Mouse (Mus musculus): ENCODE measurements around the gene Lpar2. TPM values are rescaled to one million over a fixed set of nuclear protein-coding genes. Genes with fewer than 3 reads are reported as not detected.

Gene Lpar2
- polyA plus RNA-seq (2015; fragmentation: Nextera tagmentation; extraction: Ambion mirVana): 0.57 and 0.61 TPM in 2 replicates

- H3K4me2 ChIP-seq: peak within 1 kb of the TSS; percentile 91
- no peaks in the 10 kb centered on the region for H3K27me3 ChIP-seq
- WGBS: 3% methylated on average over 32 of the region's 35 CpGs
- peak within 1 kb of the TSS; percentile 58 for H3K4me3 ChIP-seq
- H3K9me3 ChIP-seq: no peaks in the 10 kb centered on the region
- peak; percentile 81 for ATAC-seq (ENCODE audit: borderline replicate concordance, extremely low read depth, low FRiP score, low TSS enrichment)
- peaks cover 2% of the 10 kb centered on the region; the same call in 1 of the 2 replicates for H3K36me3 ChIP-seq
- H3K9ac ChIP-seq: peak within 1 kb of the TSS; percentile 52
- H3K27ac ChIP-seq: peak within 1 kb of the TSS; percentile 70
- peaks cover 12% of the 10 kb centered on the region for H3K4me1 ChIP-seq
Measured at GRCm38 (mm10) chr8:69822386-69823191, at the start of gene Lpar2. Gene Lpar2 (plus strand): TSS chr8:69822429.

DNA sequence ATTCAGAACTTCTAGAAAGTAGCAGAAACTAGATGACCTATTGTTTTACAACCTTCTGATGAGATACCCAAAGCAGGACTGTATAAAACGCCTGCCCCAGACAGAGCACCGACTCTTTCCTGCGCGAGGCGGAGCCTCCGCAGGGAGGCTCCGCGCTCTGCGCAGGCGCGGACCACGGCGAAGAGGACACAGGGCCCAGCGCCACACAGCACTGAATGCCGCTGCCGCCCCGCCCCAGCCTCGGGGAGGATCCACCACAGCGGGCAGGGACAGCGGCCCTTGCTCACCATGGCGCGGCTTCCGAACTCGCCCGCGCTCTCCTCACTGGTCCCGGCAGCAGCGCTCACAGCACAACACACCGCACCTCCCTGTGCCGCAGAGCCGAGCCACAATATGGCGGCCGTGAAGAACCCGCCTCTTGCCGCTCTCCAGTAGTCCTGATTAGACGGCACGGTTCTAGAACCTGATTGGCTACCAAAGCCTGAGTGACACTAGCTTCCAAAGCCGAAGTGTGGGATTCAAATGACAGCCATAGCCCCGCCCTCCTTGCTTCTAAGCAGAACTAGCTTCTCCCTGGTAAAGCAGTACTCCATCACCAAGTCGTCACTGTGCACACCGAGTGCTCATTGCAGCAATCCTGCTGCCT is 47.6 kb upstream of the Lpar2 start, which contains the start of gene Gm20422:
TSS of gene Gm20422 (minus strand) at position 384 of the 646 bp plus-strand sequence.
- Histone ChIP-seq H3K9ac (peak within 1 kb of the TSS; percentile 98), H3K27ac (peak within 1 kb of the TSS; percentile 100), H3K36me3 (peaks cover 9% of the 10 kb centered on the region; the same call in 1 of the 2 replicates), H3K4me1 (peaks cover 9% of the 10 kb centered on the region; the same call in 1 of the 2 replicates), H3K4me2 (peak within 1 kb of the TSS; percentile 63), H3K27me3 (no peaks in the 10 kb centered on the region), H3K4me3 (peak within 1 kb of the TSS; percentile 90), H3K9me3 (no peaks in the 10 kb centered on the region)
- ATAC-seq (ENCODE audit: borderline replicate concordance, extremely low read depth, low FRiP score, low TSS enrichment): peak; percentile 100
- WGBS: under 1% methylated on average over 37 of the region's 41 CpGs

DNA sequence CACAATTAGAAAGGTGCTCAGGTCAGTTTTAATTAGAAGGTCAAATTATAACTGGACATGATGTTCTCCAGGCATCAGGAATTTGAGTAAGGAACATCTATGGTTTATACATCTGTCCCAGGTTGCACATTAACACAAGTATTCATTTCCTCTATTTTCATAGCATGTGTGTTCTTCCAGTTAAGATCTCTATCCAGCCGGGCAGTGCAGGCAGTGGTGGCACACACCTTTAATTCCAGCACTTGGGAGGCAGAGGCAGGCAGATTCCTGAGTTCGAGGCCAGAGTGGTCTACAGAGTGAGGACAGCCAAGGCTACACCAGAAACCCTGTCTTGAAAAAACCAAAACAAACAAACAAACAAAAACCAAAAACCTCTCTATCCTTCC is 47.1 kb upstream of the Lpar2 start:
- 46% methylated on average over 2 of the region's 2 CpGs for WGBS
- H3K4me2 ChIP-seq: peak overlapping the region; percentile 43
- peaks cover 6% of the 10 kb centered on the region; the same call in 1 of the 2 replicates for H3K36me3 ChIP-seq
- ATAC-seq (ENCODE audit: borderline replicate concordance, extremely low read depth, low FRiP score, low TSS enrichment): peak; percentile 3; the same call in 1 of the 2 replicates
- peak overlapping the region; percentile 100 for H3K27ac ChIP-seq
- peak overlapping the region; percentile 90 for H3K4me3 ChIP-seq
- peaks cover 9% of the 10 kb centered on the region; the same call in 1 of the 2 replicates for H3K4me1 ChIP-seq
- no peak overlapping the region for H3K9ac ChIP-seq
- H3K27me3 ChIP-seq: no peaks in the 10 kb centered on the region
- no peaks in the 10 kb centered on the region for H3K9me3 ChIP-seq

GRCm38 (mm10) chr8:69777111-69777510 is 45.1 kb upstream of the Lpar2 start:
- no peak overlapping the region for H3K9ac ChIP-seq
- H3K27ac ChIP-seq: no peak overlapping the region
- no peak overlapping the region for H3K4me2 ChIP-seq
- H3K4me1 ChIP-seq: peaks cover 9% of the 10 kb centered on the region; the same call in 1 of the 2 replicates
- WGBS: 56% methylated on average over 11 of the region's 12 CpGs
- H3K9me3 ChIP-seq: no peaks in the 10 kb centered on the region
- ATAC-seq (ENCODE audit: borderline replicate concordance, extremely low read depth, low FRiP score, low TSS enrichment): no peak
- H3K36me3 ChIP-seq: no peaks in the 10 kb centered on the region
- no peak overlapping the region for H3K4me3 ChIP-seq
- no peaks in the 10 kb centered on the region for H3K27me3 ChIP-seq

DNA sequence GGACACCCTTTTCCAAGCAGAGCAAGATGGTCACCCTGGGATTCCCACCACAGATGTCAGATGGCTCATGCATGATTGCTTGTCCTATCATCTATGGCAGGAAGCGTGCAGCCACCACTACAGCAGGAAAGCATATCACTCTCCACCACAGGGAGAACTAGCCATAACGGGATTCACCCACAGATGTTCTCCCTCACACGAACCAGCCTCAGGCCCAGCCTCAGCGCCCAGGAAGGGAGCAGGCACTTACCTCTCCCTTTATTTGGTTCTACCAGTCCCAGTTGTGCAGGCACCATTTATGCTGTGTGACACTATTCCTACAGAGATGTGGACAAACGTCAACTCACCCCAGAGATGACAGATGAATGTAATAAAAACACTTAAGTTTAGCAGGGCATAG is 33.1 kb upstream of the Lpar2 start:
- Histone ChIP-seq H3K4me1 (peaks cover 23% of the 10 kb centered on the region), H3K4me2 (no peak overlapping the region), H3K27me3 (no peaks in the 10 kb centered on the region), H3K27ac (no peak overlapping the region), H3K36me3 (peaks cover 10% of the 10 kb centered on the region), H3K9ac (no peak overlapping the region), H3K4me3 (no peak overlapping the region), H3K9me3 (no peaks in the 10 kb centered on the region)
- no peak for ATAC-seq (ENCODE audit: borderline replicate concordance, extremely low read depth, low FRiP score, low TSS enrichment)
- 89% methylated on average over 5 of the region's 5 CpGs for WGBS

DNA sequence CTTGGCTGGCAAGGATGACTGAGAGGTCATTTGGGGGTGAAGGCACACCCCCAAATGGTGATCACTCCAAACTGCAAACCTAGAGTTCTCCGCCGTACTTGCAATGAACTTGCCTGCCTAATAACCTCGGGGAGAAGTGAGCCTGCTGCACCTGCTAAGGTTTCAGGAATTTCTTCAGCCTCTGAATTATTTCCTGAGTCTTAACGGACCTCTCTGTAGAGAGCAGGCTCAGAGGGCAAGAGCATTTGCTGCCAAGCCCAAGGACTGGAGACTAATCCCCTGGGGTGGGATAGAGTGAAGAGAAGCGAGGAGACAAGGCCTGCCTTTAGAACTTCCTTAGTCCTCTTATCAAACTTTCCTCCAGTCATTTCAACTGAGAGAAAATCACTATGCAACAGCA is 32.5 kb upstream of the Lpar2 start:
- Histone ChIP-seq H3K4me2 (peak overlapping the region; percentile 68; the same call in 1 of the 2 replicates), H3K9ac (no peak overlapping the region), H3K4me3 (peak overlapping the region; percentile 95; the same call in 1 of the 2 replicates), H3K36me3 (peaks cover 15% of the 10 kb centered on the region), H3K27me3 (no peaks in the 10 kb centered on the region), H3K27ac (no peak overlapping the region), H3K4me1 (peaks cover 23% of the 10 kb centered on the region), H3K9me3 (no peaks in the 10 kb centered on the region)
- ATAC-seq (ENCODE audit: borderline replicate concordance, extremely low read depth, low FRiP score, low TSS enrichment): no peak
- WGBS: 61% methylated on average over 5 of the region's 5 CpGs

DNA sequence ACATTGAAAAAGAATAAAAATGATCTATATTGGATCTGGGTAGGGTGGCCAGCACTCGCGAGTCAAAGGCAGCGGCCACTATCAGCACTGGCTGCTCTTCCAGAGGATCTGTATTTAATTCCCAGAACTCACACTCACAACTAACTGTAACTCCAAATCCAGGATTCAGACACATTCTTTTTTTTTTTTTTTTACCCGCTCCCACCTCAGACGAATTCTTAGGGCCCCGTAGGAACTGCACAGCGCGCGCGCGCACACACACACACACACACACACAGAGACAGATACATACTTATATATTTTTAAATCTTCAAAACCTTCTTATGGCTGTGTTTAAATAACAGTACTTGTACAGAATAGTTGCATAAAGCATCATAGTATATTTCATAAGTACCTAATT is 31.9 kb upstream of the Lpar2 start:
- peaks cover 21% of the 10 kb centered on the region for H3K36me3 ChIP-seq
- H3K4me2 ChIP-seq: peak overlapping the region; percentile 68
- H3K4me1 ChIP-seq: peaks cover 23% of the 10 kb centered on the region
- H3K9ac ChIP-seq: peak overlapping the region; percentile 91; the same call in 1 of the 2 replicates
- H3K27me3 ChIP-seq: no peaks in the 10 kb centered on the region
- no peak for ATAC-seq (ENCODE audit: borderline replicate concordance, extremely low read depth, low FRiP score, low TSS enrichment)
- peak overlapping the region; percentile 95 for H3K4me3 ChIP-seq
- no peaks in the 10 kb centered on the region for H3K9me3 ChIP-seq
- WGBS: 27% methylated on average over 11 of the region's 11 CpGs
- H3K27ac ChIP-seq: peak overlapping the region; percentile 77

DNA sequence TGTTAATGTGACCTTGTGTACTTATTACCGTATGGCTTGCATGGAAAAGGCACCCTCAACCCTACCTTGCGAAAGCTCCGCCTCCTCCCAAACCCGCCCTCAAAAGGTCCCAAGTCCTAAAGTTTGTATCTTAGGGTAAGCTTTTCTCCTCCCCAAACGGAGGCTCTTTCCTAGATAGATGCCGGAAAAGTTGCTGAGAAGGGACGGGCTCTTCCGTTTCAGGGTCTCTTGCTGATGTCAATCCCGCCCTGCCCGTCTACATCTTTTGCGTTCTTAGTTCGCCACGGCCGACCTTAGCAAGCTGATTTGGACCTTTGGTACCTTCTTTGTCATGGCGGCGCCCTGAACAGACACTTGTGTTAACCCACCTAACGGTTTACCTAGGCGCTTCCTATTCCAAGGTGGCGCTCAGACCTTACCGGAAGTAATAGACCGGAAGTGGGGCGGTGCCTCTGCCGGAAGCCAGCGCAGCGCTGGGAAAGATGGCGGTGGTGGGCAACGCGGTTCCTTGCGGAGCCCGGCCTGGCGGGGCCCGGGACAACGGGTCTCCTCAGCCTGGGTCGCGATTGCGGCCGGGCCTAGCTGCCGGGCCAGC is 31.4 kb upstream of the Lpar2 start, which contains the start of the genes Atp13a1 and Zfp866:
TSS of gene Atp13a1 (plus strand) at position 391 of the 595 bp plus-strand sequence.
TSS of gene Zfp866 (minus strand) at position 406 of the 595 bp plus-strand sequence.
- peak within 1 kb of the TSS; percentile 77 for H3K27ac ChIP-seq
- peaks cover 26% of the 10 kb centered on the region for H3K36me3 ChIP-seq
- peak within 1 kb of the TSS; percentile 91 for H3K9ac ChIP-seq
- WGBS: under 1% methylated on average over 38 of the region's 38 CpGs
- H3K9me3 ChIP-seq: no peaks in the 10 kb centered on the region
- ATAC-seq (ENCODE audit: borderline replicate concordance, extremely low read depth, low FRiP score, low TSS enrichment): peak; percentile 93
- peak within 1 kb of the TSS; percentile 95 for H3K4me3 ChIP-seq
- H3K27me3 ChIP-seq: no peaks in the 10 kb centered on the region
- H3K4me1 ChIP-seq: peaks cover 23% of the 10 kb centered on the region
- H3K4me2 ChIP-seq: peak within 1 kb of the TSS; percentile 68

- peak overlapping the region; percentile 91 for H3K9ac ChIP-seq
- H3K9me3 ChIP-seq: no peaks in the 10 kb centered on the region
- ATAC-seq (ENCODE audit: borderline replicate concordance, extremely low read depth, low FRiP score, low TSS enrichment): peak; percentile 71
- H3K27me3 ChIP-seq: no peaks in the 10 kb centered on the region
- peaks cover 33% of the 10 kb centered on the region for H3K36me3 ChIP-seq
- peak overlapping the region; percentile 77 for H3K27ac ChIP-seq
- WGBS: under 1% methylated on average over 44 of the region's 48 CpGs
- H3K4me3 ChIP-seq: peak overlapping the region; percentile 95
- peak overlapping the region; percentile 68 for H3K4me2 ChIP-seq
- peaks cover 23% of the 10 kb centered on the region for H3K4me1 ChIP-seq
Measured at GRCm38 (mm10) chr8:69791415-69792068, 30.7 kb upstream of the Lpar2 start.

DNA sequence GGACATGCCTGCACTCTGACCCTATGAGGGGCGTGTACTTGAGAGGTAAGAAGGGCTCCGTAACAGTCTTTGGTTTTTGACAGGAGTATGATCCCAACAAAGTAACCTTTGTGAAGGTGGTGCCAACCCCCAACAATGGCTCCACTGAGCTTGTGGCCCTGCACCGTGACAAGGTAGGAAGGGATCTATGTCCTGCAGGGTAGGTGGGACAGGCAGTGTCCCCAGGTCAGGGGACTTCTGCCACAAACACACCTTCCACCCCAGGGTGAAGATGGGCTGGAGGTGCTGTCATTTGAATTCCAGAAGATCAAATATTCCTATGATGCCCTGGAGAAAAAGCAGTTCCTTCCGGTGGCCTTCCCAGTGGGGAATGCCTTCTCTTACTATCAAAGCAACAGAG is 28.6 kb upstream of the Lpar2 start:
- no peak overlapping the region for H3K27ac ChIP-seq
- no peaks in the 10 kb centered on the region for H3K9me3 ChIP-seq
- no peaks in the 10 kb centered on the region for H3K27me3 ChIP-seq
- H3K9ac ChIP-seq: no peak overlapping the region
- H3K4me2 ChIP-seq: no peak overlapping the region
- peaks cover 23% of the 10 kb centered on the region for H3K4me1 ChIP-seq
- ATAC-seq (ENCODE audit: borderline replicate concordance, extremely low read depth, low FRiP score, low TSS enrichment): no peak
- no peak overlapping the region for H3K4me3 ChIP-seq
- 89% methylated on average over 4 of the region's 4 CpGs for WGBS
- peaks cover 54% of the 10 kb centered on the region for H3K36me3 ChIP-seq

DNA sequence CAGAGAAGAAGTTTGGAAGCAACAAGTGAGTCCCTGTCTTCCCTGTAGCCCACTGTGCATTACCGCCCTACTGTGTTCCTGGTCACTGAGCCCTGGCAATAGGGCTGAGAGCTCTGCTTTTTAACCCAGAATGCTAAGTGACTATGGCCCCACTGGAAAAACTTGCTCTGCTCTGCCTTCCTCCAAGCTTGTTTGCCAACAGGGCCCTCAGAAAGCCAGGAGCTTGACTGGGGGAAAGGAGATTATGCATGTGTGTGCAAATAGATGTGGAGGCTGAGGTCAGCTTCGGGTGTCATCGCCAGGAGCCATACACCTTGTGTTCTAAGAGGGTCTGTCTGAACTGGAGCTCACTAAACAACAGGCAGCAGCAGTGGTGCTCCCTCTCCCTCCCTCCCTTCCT is 28.1 kb upstream of the Lpar2 start:
- Histone ChIP-seq H3K4me3 (no peak overlapping the region), H3K4me1 (peaks cover 23% of the 10 kb centered on the region), H3K36me3 (peaks cover 58% of the 10 kb centered on the region), H3K9ac (no peak overlapping the region), H3K4me2 (no peak overlapping the region), H3K27me3 (no peaks in the 10 kb centered on the region), H3K9me3 (no peaks in the 10 kb centered on the region), H3K27ac (no peak overlapping the region)
- WGBS: 89% methylated on average over 3 of the region's 3 CpGs
- ATAC-seq (ENCODE audit: borderline replicate concordance, extremely low read depth, low FRiP score, low TSS enrichment): no peak

Data from lung, embryonic 15.5 days (tissue).